Mouse (Mus musculus): ENCODE measurements at regions not wholly inside any gene's neighbourhood (a gene's known extent, or its start where the extent isn't known, plus 50 kb on each side); places are given as distances from the start of the nearest gene placed in this dataset.

GRCm38 (mm10) chr15:31087607-31088006, 136.5 kb upstream of the Dap start:
- DNase-seq = no peak

GRCm38 (mm10) chr15:31091916-31092570, 132.1 kb upstream of the Dap start:
- DNase-seq = no peak

GRCm38 (mm10) chr15:31096206-31096605, 127.9 kb upstream of the Dap start:
- DNase-seq = no peak

GRCm38 (mm10) chr15:31097301-31097700, 126.8 kb upstream of the Dap start:
- DNase-seq = no peak

GRCm38 (mm10) chr15:31104743-31105142, 119.4 kb upstream of the Dap start:
- no peak for DNase-seq

- DNase-seq = no peak
Measured at GRCm38 (mm10) chr15:31106907-31107306, 117.2 kb upstream of the Dap start.

- no peak for DNase-seq
Measured at GRCm38 (mm10) chr15:31113216-31113615, 110.9 kb upstream of the Dap start.

- no peak for DNase-seq
Measured at GRCm38 (mm10) chr15:31117338-31117737, 106.8 kb upstream of the Dap start.

GRCm38 (mm10) chr15:31120147-31120546, 104.0 kb upstream of the Dap start:
- DNase-seq = no peak

- DNase-seq = no peak
Measured at GRCm38 (mm10) chr15:31125784-31126183, 98.3 kb upstream of the Dap start.

GRCm38 (mm10) chr15:31126999-31127398, 97.1 kb upstream of the Dap start:
- DNase-seq = no peak

GRCm38 (mm10) chr15:31134891-31135290, 89.2 kb upstream of the Dap start:
- no peak for DNase-seq

- no peak for DNase-seq
Measured at GRCm38 (mm10) chr15:31138637-31139036, 85.5 kb upstream of the Dap start.

GRCm38 (mm10) chr15:31141750-31142149, 82.4 kb upstream of the Dap start:
- DNase-seq = no peak

- no peak for DNase-seq
Measured at GRCm38 (mm10) chr15:31148251-31149145, 75.6 kb upstream of the Dap start.

- DNase-seq = no peak
Measured at GRCm38 (mm10) chr15:31149855-31150254, 74.3 kb upstream of the Dap start.

GRCm38 (mm10) chr15:31150546-31151471, 73.3 kb upstream of the Dap start:
- peak; percentile 56 for DNase-seq

GRCm38 (mm10) chr15:31155141-31155540, 69.0 kb upstream of the Dap start:
- DNase-seq = no peak

GRCm38 (mm10) chr15:31166543-31167105, 57.5 kb upstream of the Dap start:
- DNase-seq = no peak

GRCm38 (mm10) chr15:31167506-31167905, 56.6 kb upstream of the Dap start:
- no peak for DNase-seq

- DNase-seq = no peak
Measured at GRCm38 (mm10) chr15:31168191-31168590, 55.9 kb upstream of the Dap start.

GRCm38 (mm10) chr15:31173309-31174115, 50.6 kb upstream of the Dap start:
- no peak for DNase-seq
